11 mouse cellular contexts compared by ENCODE assay signal in the genomic region with DNA sequence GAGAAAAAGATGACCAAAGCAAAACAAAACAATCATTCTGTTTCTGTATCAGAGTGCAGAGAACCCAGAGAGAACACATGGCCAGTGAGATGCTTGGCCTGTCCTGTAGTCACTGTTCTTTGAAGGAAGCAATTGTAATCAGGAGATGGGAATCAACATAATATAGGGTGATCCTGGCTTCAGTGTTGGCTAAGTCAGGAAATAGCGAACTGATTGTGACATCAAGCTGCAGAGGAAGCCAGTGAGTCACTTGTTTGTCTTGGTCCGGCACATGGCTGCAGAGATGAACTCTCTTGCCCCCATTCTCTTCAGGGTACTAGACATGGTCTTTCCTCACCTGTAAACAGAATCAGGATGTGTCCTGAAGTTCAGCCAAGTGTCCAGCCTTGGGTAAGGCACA.
DNase-seq lines count a peak whose midpoint lies in the region; ATAC-seq and TF ChIP-seq lines count a peak whose summit lies in the region.
"Had no signal": no experiment of that assay in that cellular context is flagged by ENCODE, and none has a peak within 500 bp of the region (broad histone marks: within the 10 kb centered on the region; RNA-seq: fewer than 3 reads in every experiment).

No protein-coding gene starts in this region.

- H3K27me3 ChIP-seq in liver, adult 2 months (ENCODE audit: control insufficient read depth, insufficient read depth, low read length): no peaks in the 10 kb centered on the region
- no peaks in the 10 kb centered on the region for H3K27me3 ChIP-seq in liver, embryonic 14.5 days (ENCODE audit: control insufficient read depth, insufficient read depth, low read length)

- TF ChIP-seq CTCF in liver, adult 2 months (IDR thresholded peaks at IDR 0.05; ENCODE audit: low read depth, low read length): no peak
- no peak for TF ChIP-seq CTCF in liver, embryonic 14.5 days (IDR thresholded peaks at IDR 0.05; ENCODE audit: low read depth)

- H3K9me3 ChIP-seq in liver, embryonic 14.5 days (ENCODE audit: control insufficient read depth, low read length): no peaks in the 10 kb centered on the region

- peak; percentile 37 for DNase-seq in liver, adult 2 months (ENCODE audit: extremely low read depth, low read depth, low spot score)
- DNase-seq in liver: no peak
- DNase-seq in fat pad, adult 2 months (ENCODE audit: extremely low read depth, low read depth, low spot score): peak; percentile 80
- peak in 1 of 3 experiments; percentile 4 for DNase-seq in liver, embryonic 14.5 days (ENCODE audit: low read depth in 3 of 3, low spot score in 3 of 3)
- peak; percentile 44 for DNase-seq in skeletal muscle tissue, adult 2 months (ENCODE audit: low read depth, low spot score)
- no peak for DNase-seq in cerebellum, postnatal 14 days
- no peak for DNase-seq in embryo, embryonic 9.5 days (ENCODE audit: extremely low spot score)
- DNase-seq in spleen, postnatal 4 days (ENCODE audit: low spot score in 2 of 2): no peak
- DNase-seq: cerebellum, postnatal 10 days; gastrocnemius, postnatal 36 days had no signal

- WGBS in liver, adult 2 months: 3% methylated on average over 2 of the region's 2 CpGs
- 10% methylated on average over 2 of the region's 2 CpGs for WGBS in liver, embryonic 14.5 days (ENCODE audit: insufficient replicate concordance)

- no peak overlapping the region for H3K9ac ChIP-seq in liver, adult 2 months (ENCODE audit: low read depth, low read length)
- no peak overlapping the region for H3K9ac ChIP-seq in liver, embryonic 14.5 days (replicated peaks)

- H3K36me3 ChIP-seq in liver, adult 2 months (ENCODE audit: control insufficient read depth, insufficient read depth, low read length): no peaks in the 10 kb centered on the region
- no peaks in the 10 kb centered on the region for H3K36me3 ChIP-seq in liver, embryonic 14.5 days (replicated peaks; ENCODE audit: control insufficient read depth, insufficient read depth, low read depth)

- no peaks in the 10 kb centered on the region for H3K4me1 ChIP-seq in liver, adult 2 months (ENCODE audit: control insufficient read depth, insufficient read depth, low read length)
- no peaks in the 10 kb centered on the region; a peak in 1 of 4 replicates for H3K4me1 ChIP-seq in liver, embryonic 14.5 days (replicated peaks; ENCODE audit: control insufficient read depth in 2 of 2, insufficient read depth in 2 of 2, low read length in 1 of 2)

- no peak for TF ChIP-seq POLR2A in liver, adult 2 months (IDR thresholded peaks at IDR 0.05; ENCODE audit: extremely low read depth, insufficient read depth, low read length)

- no peak overlapping the region for H3K27ac ChIP-seq in liver, adult 2 months (replicated peaks; ENCODE audit: insufficient read depth, low read depth, low read length)
- H3K27ac ChIP-seq in liver, embryonic 14.5 days: no peak overlapping the region
- H3K27ac ChIP-seq: left cerebral cortex, adult 2 months had no signal

- TF ChIP-seq EP300 in liver, embryonic 14.5 days (IDR thresholded peaks at IDR 0.05; ENCODE audit: low read depth): no peak

- ATAC-seq in liver, embryonic 14.5 days (ENCODE audit: insufficient read depth): peak; percentile 21; the same call in 1 of the 2 replicates

- H3K79me2 ChIP-seq in liver, adult 2 months (ENCODE audit: control insufficient read depth, insufficient read depth, low read length): no peaks in the 10 kb centered on the region

- no peak overlapping the region for H3K4me2 ChIP-seq in liver, embryonic 14.5 days (ENCODE audit: low read depth)

- no peak overlapping the region for H3K4me3 ChIP-seq in liver, adult 2 months (ENCODE audit: insufficient read depth, low read depth, low read length)
- H3K4me3 ChIP-seq in liver, embryonic 14.5 days (ENCODE audit: insufficient read depth in 1 of 2, low read depth in 2 of 2, low read length in 2 of 2): no peak overlapping the region
- H3K4me3 ChIP-seq: left cerebral cortex, adult 2 months had no signal

Comparison
In these comparisons a context has a peak if more than half of its experiments do, and no peak if none do; other contexts are left out.
1. DNase-seq: peak in liver, adult 2 months (single experiment), fat pad, adult 2 months (single experiment) and skeletal muscle tissue, adult 2 months (single experiment); none in liver (single experiment), cerebellum, postnatal 14 days (0 of 2), embryo, embryonic 9.5 days (single experiment) and spleen, postnatal 4 days (0 of 2).